Mouse (Mus musculus) heart, embryonic 13.5 days (tissue): ENCODE measurements at regions not wholly inside any gene's neighbourhood (a gene's known extent, or its start where the extent isn't known, plus 50 kb on each side); places are given as distances from the start of the nearest gene placed in this dataset.

Experiments used
- ATAC-seq: fragments of 200-750 bp; cut with Nextera tagmentation; 2 replicates; pipeline ENCODE4 v1.8.0; 2017; ENCODE audit warnings: moderate TSS enrichment; ENCODE audit not compliant: insufficient number of reproducible peaks, low FRiP score, low TSS enrichment; ENCODE audit errors: extremely low read depth
- H3K27ac ChIP-seq: fragments of 300-500 bp; sonication (generic); replicated peaks from 2 replicates; pipeline ENCODE4 v1.5.1; 2015; ENCODE audit warnings: moderate library complexity, mild to moderate bottlenecking, inconsistent platforms
- H3K27me3 ChIP-seq: fragments of 300-500 bp; sonication (generic); replicated peaks from 2 replicates; pipeline ENCODE4 v1.6.1; 2015; ENCODE audit warnings: mild to moderate bottlenecking, inconsistent platforms
- H3K36me3 ChIP-seq: fragments of 300-500 bp; sonication (generic); 2 replicates; pipeline ENCODE4 v1.6.1; 2015; ENCODE audit warnings: mild to moderate bottlenecking, inconsistent platforms
- H3K4me1 ChIP-seq: fragments of 300-500 bp; sonication (generic); 2 replicates; pipeline ENCODE4 v1.6.1; 2015; ENCODE audit warnings: inconsistent platforms
- H3K4me2 ChIP-seq: fragments of 300-500 bp; sonication (generic); 2 replicates; pipeline ENCODE4 v1.6.1; 2015; ENCODE audit warnings: inconsistent platforms, mild to moderate bottlenecking, moderate library complexity
- H3K4me3 ChIP-seq: fragments of 300-500 bp; sonication (generic); 2 replicates; pipeline ENCODE4 v1.5.1; 2015; ENCODE audit warnings: moderate library complexity, mild to moderate bottlenecking, inconsistent platforms
- H3K9ac ChIP-seq: fragments of 300-500 bp; sonication (generic); 2 replicates; pipeline ENCODE4 v1.6.1; 2015; ENCODE audit warnings: inconsistent platforms, mild to moderate bottlenecking, moderate library complexity
- H3K9me3 ChIP-seq: fragments of 300-500 bp; sonication (generic); 2 replicates; pipeline ENCODE4 v1.6.1; 2016; ENCODE audit warnings: inconsistent platforms
- WGBS: fragments of 180-500 bp; shearing (Covaris S2); methylation state at CpG from one replicate; pipeline ENCODE4 v1.1.7; 2015; ENCODE audit warnings: mixed read lengths; 5-methylcytosine and 5-hydroxymethylcytosine counted together

GRCm38 (mm10) chr4:29282169-29282568, 469.2 kb downstream of the Epha7 start:
- no peak overlapping the region for H3K4me3 ChIP-seq
- peak overlapping the region; percentile 30; the same call in 1 of the 2 replicates for H3K4me2 ChIP-seq
- H3K36me3 ChIP-seq, result no peaks in the 10 kb centered on the region
- no peak overlapping the region for H3K9ac ChIP-seq
- no peaks in the 10 kb centered on the region for H3K27me3 ChIP-seq
- H3K27ac ChIP-seq, result no peak overlapping the region
- 50% methylated on average over 5 of the region's 5 CpGs for WGBS
- no peaks in the 10 kb centered on the region for H3K9me3 ChIP-seq
- no peak for ATAC-seq
- H3K4me1 ChIP-seq, result peaks cover 3% of the 10 kb centered on the region; the same call in 1 of the 2 replicates

- H3K4me1 ChIP-seq, result no peaks in the 10 kb centered on the region
- H3K27ac ChIP-seq, result no peak overlapping the region
- 32% methylated on average over 1 of the region's 1 CpGs for WGBS
- H3K27me3 ChIP-seq, result no peaks in the 10 kb centered on the region
- H3K4me2 ChIP-seq, result no peak overlapping the region
- H3K9ac ChIP-seq, result no peak overlapping the region
- no peak overlapping the region for H3K4me3 ChIP-seq
- no peak for ATAC-seq
- no peaks in the 10 kb centered on the region for H3K36me3 ChIP-seq
- H3K9me3 ChIP-seq, result no peaks in the 10 kb centered on the region
Measured at GRCm38 (mm10) chr4:29301348-29301747, 488.4 kb downstream of the Epha7 start.

GRCm38 (mm10) chr4:29303951-29304350, 491.0 kb downstream of the Epha7 start:
- no peak for ATAC-seq

GRCm38 (mm10) chr4:29307245-29307644, 494.3 kb downstream of the Epha7 start:
- Histone ChIP-seq H3K27ac (no peak overlapping the region), H3K27me3 (no peaks in the 10 kb centered on the region), H3K4me3 (no peak overlapping the region), H3K36me3 (no peaks in the 10 kb centered on the region), H3K4me2 (no peak overlapping the region), H3K9me3 (no peaks in the 10 kb centered on the region), H3K9ac (no peak overlapping the region), H3K4me1 (no peaks in the 10 kb centered on the region)
- no peak for ATAC-seq
- 88% methylated on average over 1 of the region's 1 CpGs for WGBS

More at GRCm38 (mm10) chr4:29303951-29304350, 491.0 kb downstream of the Epha7 start:
- no peaks in the 10 kb centered on the region for H3K4me1 ChIP-seq
- no peak overlapping the region for H3K9ac ChIP-seq
- no peak overlapping the region for H3K27ac ChIP-seq
- H3K36me3 ChIP-seq, result no peaks in the 10 kb centered on the region
- H3K4me2 ChIP-seq, result no peak overlapping the region
- H3K4me3 ChIP-seq, result no peak overlapping the region
- no peaks in the 10 kb centered on the region for H3K9me3 ChIP-seq
- H3K27me3 ChIP-seq, result no peaks in the 10 kb centered on the region

GRCm38 (mm10) chr4:29323921-29324320, 511.0 kb downstream of the Epha7 start:
- ATAC-seq, result no peak
- no peak overlapping the region for H3K9ac ChIP-seq
- no peaks in the 10 kb centered on the region for H3K4me1 ChIP-seq
- H3K9me3 ChIP-seq, result no peaks in the 10 kb centered on the region
- no peak overlapping the region for H3K4me2 ChIP-seq
- no peaks in the 10 kb centered on the region for H3K36me3 ChIP-seq
- H3K27ac ChIP-seq, result no peak overlapping the region
- no peaks in the 10 kb centered on the region for H3K27me3 ChIP-seq
- no peak overlapping the region for H3K4me3 ChIP-seq
- 82% methylated on average over 6 of the region's 6 CpGs for WGBS

- H3K27ac ChIP-seq, result no peak overlapping the region
- H3K4me2 ChIP-seq, result no peak overlapping the region
- WGBS, result 49% methylated on average over 2 of the region's 2 CpGs
Measured at GRCm38 (mm10) chr4:29329145-29329544, 516.2 kb downstream of the Epha7 start.

GRCm38 (mm10) chr4:29331747-29332146, 518.8 kb downstream of the Epha7 start:
- no peak for ATAC-seq
- Histone ChIP-seq H3K27me3 (no peaks in the 10 kb centered on the region), H3K4me2 (no peak overlapping the region), H3K4me1 (no peaks in the 10 kb centered on the region), H3K27ac (no peak overlapping the region), H3K9me3 (no peaks in the 10 kb centered on the region), H3K36me3 (no peaks in the 10 kb centered on the region), H3K4me3 (no peak overlapping the region), H3K9ac (no peak overlapping the region)
- 36% methylated on average over 2 of the region's 2 CpGs for WGBS

More at GRCm38 (mm10) chr4:29329145-29329544, 516.2 kb downstream of the Epha7 start:
- no peak overlapping the region for H3K9ac ChIP-seq
- H3K4me1 ChIP-seq, result no peaks in the 10 kb centered on the region
- H3K27me3 ChIP-seq, result no peaks in the 10 kb centered on the region
- no peak overlapping the region for H3K4me3 ChIP-seq
- H3K36me3 ChIP-seq, result no peaks in the 10 kb centered on the region
- no peaks in the 10 kb centered on the region for H3K9me3 ChIP-seq
- no peak for ATAC-seq

- H3K4me2 ChIP-seq, result no peak overlapping the region
- 79% methylated on average over 10 of the region's 10 CpGs for WGBS
- no peak overlapping the region for H3K27ac ChIP-seq
- H3K9ac ChIP-seq, result no peak overlapping the region
- H3K9me3 ChIP-seq, result no peaks in the 10 kb centered on the region
- H3K4me1 ChIP-seq, result no peaks in the 10 kb centered on the region
- no peaks in the 10 kb centered on the region for H3K27me3 ChIP-seq
- no peak for ATAC-seq
- no peaks in the 10 kb centered on the region for H3K36me3 ChIP-seq
- no peak overlapping the region for H3K4me3 ChIP-seq
Measured at GRCm38 (mm10) chr4:29337245-29337644, 524.3 kb downstream of the Epha7 start.

- ATAC-seq, result no peak
- H3K4me3 ChIP-seq, result no peak overlapping the region
- H3K27ac ChIP-seq, result no peak overlapping the region
- no peaks in the 10 kb centered on the region for H3K27me3 ChIP-seq
- no peak overlapping the region for H3K4me2 ChIP-seq
- no peaks in the 10 kb centered on the region for H3K4me1 ChIP-seq
- H3K36me3 ChIP-seq, result no peaks in the 10 kb centered on the region
- 58% methylated on average over 1 of the region's 1 CpGs for WGBS
- no peak overlapping the region for H3K9ac ChIP-seq
- H3K9me3 ChIP-seq, result no peaks in the 10 kb centered on the region; the same call in 1 of the 2 replicates
Measured at GRCm38 (mm10) chr4:29362191-29362590, 549.3 kb downstream of the Epha7 start.

GRCm38 (mm10) chr4:29389282-29389681, 576.4 kb downstream of the Epha7 start:
- no peak overlapping the region for H3K4me3 ChIP-seq
- no peak for ATAC-seq
- no peaks in the 10 kb centered on the region for H3K27me3 ChIP-seq
- H3K9ac ChIP-seq, result no peak overlapping the region
- H3K4me1 ChIP-seq, result no peaks in the 10 kb centered on the region
- no peak overlapping the region for H3K4me2 ChIP-seq
- H3K27ac ChIP-seq, result no peak overlapping the region
- H3K36me3 ChIP-seq, result no peaks in the 10 kb centered on the region
- 70% methylated on average over 1 of the region's 1 CpGs for WGBS
- 0 out of 2 replicates have a peak, but pooled peaks cover 3% of the 10 kb centered on the region for H3K9me3 ChIP-seq

- 0 out of 2 replicates have a peak, but pooled peaks cover 3% of the 10 kb centered on the region for H3K9me3 ChIP-seq
- H3K9ac ChIP-seq, result no peak overlapping the region
- H3K36me3 ChIP-seq, result no peaks in the 10 kb centered on the region
- H3K4me3 ChIP-seq, result no peak overlapping the region
- WGBS, result 67% methylated on average over 2 of the region's 2 CpGs
- H3K4me1 ChIP-seq, result no peaks in the 10 kb centered on the region
- no peak for ATAC-seq
- H3K4me2 ChIP-seq, result no peak overlapping the region
- no peaks in the 10 kb centered on the region for H3K27me3 ChIP-seq
- no peak overlapping the region for H3K27ac ChIP-seq
Measured at GRCm38 (mm10) chr4:29390333-29390732, 577.4 kb downstream of the Epha7 start.

GRCm38 (mm10) chr4:29402143-29402542, 589.2 kb downstream of the Epha7 start:
- Histone ChIP-seq H3K27ac (no peak overlapping the region), H3K36me3 (no peaks in the 10 kb centered on the region), H3K4me2 (no peak overlapping the region), H3K9ac (no peak overlapping the region), H3K27me3 (no peaks in the 10 kb centered on the region), H3K4me1 (no peaks in the 10 kb centered on the region), H3K4me3 (no peak overlapping the region), H3K9me3 (no peaks in the 10 kb centered on the region)
- ATAC-seq, result no peak
- WGBS, result 77% methylated on average over 3 of the region's 3 CpGs
